Mouse (Mus musculus) layer of hippocampus, postnatal 10 days (tissue): ENCODE measurements around the gene Naa15. TPM values are rescaled to one million over a fixed set of nuclear protein-coding genes. Genes with fewer than 3 reads are reported as not detected.
"Not testable (repeated sequence)": the region's sequence is repeated elsewhere in the genome, so short reads cannot be mapped to it uniquely, and the experiment has no call there.

Experiments used
- DNase-seq, 2 experiments: peaks; one replicate each; pipeline ENCODE4 v3.0.0; 2021; ENCODE audit warnings: low spot score in 2 of 2
- long read RNA-seq: library from polyadenylated mRNA; stranded (forward); transcript quantifications from one replicate; pipeline ENCODE4 v2.0.0, GENCODE M21; 2023
- total RNA-seq, 2 experiments: library from RNA; stranded (reverse); gene quantifications; 2 replicates each; pipeline ENCODE4 v1.2.3; 2021

Naa15 gene
- 10 to 100 TPM; 47.1 to 49.9 TPM for total RNA-seq
- long read RNA-seq, full-length matches to known transcripts = 12 of 21 reads
- long read RNA-seq, partial matches to known transcripts = 1 of 21 reads
- long read RNA-seq, other reads (novel, unspliced or antisense) = 8 of 21 reads

DNA sequence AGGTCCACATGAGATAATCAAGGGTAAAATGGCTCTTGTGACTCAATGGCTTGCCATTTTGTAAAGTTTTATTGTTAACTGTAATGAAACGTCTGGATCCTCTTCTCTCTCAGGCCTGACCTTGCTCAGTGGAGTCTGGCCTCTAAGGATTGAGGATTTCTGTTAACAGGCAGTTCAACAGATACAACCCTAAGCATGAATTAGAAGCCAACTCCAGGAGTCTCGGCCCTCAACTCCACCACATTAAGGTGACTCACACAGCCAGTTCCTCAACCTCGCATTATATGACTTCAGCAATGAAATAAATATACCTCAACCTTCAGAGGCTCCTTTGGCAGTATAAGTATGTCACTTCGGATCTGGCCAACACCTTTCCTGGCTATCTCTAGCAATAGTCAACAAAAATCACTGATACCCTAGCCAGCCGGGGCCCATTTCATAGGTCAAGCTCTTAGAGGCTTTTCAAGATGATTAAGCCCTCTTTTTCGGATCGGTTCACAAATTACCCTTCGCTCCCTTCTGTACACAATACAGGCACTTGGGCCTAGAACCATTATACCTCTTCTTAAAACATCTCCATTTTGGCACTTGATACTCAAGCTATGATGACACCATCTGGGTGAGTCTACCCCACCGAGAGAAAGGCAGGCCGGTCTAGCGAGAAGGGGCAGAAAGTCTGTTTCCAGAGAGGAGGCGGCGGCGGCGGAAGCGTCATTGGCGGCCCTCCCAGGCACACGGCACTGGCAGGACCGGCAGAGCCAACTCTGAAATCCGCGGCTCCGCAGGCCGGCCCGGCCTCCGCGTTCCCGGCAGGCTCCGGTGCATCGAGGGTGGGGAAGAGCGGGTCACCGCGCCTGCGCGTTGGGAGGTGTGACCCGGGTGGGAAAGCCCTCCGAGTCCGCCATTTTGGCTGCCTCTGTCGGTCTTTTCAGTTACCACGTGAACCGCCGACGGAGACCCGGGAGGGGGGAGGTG, at the start of gene Naa15:
Gene Naa15, plus strand, starts transcription at position 51 of the 975 bp plus-strand sequence.
- DNase-seq = peak; percentile 96 to 97

DNA sequence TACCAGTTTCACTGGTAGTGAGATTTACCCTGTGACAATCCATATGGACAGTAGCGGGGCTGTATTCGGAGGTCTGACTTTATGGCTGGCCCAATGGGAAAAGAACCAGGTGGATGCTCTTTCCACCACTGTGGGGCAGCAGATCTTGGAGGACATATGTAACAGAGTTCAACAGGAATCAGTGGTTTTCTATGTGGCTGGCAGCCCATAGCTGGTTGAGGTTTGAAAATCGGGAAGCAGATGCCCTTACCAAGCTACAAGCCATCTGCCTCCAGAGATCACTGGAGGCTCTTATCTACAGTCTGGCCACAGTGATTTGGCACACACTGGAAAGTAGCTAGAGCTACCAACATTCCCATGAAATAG, 49.4 kb upstream of the Naa15 start:
- DNase-seq = no peak

DNA sequence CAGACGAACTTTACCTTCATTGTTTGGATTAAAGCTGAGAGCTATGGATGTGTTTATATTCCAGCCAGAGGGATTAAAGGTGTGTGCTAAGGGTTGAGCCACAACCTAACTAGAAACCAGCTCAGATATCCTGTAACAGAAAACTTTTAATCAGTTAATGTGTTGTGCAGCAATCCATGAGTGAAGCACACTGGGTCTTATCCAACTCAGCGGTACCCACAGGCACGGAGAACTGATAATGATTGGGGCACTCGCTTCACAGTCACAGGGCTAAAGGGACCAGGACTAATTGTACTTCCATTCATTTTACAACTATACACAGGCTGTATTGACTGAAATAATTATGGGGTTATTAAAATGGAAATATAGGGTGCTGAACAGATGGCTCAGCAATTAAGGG, 48.0 kb upstream of the Naa15 start:
- DNase-seq = no peak

DNA sequence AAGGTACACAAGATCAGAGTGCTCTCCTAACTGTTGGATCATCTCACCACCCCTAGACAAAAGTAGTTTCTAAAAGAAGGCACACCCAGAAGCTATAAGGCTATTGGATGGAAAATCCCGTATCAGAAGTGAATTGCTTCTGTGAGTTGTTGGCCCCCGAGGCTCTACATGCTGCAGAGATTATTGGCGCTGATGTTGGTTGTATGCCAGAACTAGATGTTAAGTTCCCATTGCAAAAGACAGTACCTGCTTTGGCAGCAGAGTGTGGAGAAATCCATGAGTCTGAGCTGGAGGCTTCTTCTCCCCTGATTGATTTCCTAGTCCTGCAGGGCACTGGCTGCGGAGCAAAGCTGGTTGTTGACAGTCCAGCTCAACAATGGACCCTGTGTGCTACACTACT, 46.9 kb upstream of the Naa15 start:
- DNase-seq = no peak

DNA sequence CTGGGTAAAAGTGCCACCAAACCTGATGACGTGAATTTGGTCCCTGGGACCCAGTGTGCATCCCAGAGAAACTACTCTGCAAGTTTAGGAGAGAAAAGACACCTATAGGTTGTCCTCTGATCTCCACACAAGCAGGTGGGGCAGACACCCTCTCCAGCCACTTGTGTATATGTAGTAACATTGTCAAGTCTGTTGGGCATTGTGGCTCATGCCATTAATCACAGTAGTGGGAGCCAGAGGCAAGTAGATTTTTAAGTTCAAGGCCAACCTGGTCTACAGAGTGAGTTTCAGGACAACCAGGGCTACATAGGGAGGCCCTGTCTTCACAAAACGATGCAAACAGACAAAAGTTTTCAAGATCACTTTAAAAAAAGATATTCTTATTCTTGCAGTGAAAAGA, 43.1 kb upstream of the Naa15 start:
- no peak for DNase-seq

DNA sequence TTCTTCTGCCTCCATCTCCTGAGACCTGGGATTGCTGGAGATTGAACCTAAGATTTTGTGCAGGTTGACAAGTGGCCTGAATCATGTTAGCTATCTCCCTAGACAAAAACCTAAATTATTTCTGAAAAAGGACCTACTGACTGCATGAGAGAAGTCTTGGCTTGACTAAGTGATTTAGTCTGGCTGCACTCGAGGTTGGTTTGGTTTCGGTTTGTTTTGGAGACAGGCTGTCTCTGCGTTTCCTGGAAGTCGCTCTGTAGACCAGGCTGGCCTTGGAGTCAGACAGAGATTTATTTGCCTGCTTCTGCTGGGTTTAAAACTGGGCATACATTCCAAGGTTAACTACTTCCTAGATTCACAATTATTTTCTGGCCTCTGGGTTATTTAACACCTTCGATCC, 42.1 kb upstream of the Naa15 start:
- no peak for DNase-seq

DNA sequence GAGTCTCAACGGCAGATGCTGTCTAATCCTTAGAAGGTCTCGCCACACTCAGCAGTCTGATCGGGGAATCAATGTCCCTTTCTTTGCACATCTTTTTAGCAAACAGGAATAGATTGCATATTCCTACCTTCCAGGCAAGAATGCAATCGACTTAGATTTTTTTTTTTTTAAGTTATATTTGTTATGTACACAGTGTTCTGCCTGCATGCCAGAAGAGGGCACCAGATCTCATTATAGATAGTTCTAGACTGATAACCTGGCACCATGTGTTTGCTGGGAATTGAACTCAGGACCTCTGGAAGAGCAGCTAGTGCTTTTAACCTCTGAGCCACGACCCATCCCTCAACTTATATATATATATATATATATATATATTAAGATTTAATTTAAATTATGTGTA, 41.4 kb upstream of the Naa15 start:
- no peak for DNase-seq

DNA sequence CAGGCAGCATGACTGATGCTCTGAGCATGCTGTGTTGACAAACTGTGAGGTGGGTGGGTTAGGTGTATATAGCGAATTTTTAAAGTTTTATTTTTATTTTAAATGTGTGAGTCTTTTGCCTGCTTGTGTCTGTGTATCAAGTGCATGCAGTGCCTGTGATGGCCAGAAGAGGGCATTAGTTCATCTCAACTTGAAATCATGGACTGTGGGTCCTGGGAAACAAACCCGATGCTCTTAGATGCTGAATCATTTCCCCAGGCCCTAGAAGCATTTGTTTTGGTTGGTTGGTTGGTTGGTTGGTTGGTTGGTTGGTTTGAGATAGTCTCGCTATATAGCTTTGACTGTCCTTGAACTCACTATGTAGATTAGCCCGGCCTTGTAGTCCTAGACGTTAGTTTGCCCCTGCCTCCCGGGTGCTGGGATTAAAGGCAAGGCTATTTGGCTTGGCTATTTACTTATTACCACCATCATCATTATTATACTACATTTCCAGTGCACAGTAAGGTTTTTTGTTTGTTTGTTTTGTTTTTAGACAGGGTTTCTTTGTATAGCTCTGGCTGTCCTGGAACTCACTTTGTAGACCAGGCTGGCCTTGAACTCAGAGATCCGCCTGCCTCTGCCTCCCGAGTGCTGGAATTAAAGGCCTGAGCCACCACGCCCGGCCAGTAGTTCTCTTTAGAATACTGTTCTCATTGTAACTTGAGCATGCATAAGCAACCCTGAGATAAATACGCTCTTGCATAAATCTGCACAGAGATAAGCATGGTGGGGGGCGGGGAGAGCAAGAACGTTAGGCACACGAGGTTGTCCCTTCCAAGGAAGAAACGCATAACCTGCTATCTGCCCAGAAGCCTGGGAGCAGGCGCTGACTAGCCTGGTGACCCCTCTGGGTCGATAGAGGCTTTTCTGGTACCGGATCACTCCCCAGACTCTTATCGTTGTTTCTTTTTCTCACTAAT, 39.4 kb upstream of the Naa15 start:
- DNase-seq = peak; percentile 51 to 59

DNA sequence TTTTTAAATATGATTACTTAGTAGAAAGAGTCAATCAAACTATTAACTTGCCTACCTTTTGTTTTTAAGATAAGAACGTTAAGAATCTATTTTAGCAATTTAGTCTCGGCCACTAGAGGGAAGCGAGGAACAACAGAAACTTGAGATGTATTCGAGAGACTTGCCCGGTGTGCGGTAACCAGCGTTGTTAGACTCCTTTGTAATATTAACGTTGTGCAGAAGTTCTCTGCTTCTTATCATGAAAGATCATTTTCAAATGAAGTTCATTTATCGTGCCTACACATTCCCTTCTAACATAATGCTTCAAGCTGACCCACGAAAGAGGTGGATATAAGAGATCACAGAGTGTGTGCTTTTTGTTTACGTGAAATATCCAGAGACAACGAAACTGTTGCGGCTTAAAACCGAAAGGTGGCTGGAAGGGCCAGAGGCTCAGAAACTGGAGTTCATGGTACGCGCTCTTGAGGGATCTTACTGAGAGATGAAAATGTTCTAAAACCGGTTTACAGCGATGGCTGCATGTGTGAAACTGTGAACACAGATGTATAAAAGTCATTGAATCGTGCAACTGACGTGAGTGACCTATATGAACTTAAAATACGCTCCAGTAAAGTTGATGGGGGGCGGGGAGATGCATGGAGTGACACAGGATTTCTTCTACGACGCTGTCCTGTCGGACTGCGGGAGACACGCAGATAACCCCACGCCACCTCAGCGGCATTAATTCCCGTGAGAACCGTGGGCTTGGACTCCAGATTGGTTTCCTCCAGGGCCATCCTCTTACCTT, 36.9 kb upstream of the Naa15 start:
- DNase-seq = no peak

DNA sequence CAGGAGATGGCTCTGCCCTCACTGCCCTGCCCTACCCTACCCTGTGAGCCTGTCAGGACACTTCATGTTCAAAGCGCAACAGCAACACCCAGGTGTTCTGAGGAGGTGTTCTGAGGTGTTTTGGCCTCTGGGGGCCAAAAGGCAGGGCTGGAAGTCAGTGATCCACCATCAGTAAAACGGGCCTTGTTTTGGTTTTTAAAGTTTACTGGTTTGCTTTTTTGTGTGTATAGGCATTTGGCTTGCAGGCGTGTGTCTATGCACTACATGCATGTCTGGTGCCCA, 36.3 kb upstream of the Naa15 start:
- DNase-seq = no peak

DNA sequence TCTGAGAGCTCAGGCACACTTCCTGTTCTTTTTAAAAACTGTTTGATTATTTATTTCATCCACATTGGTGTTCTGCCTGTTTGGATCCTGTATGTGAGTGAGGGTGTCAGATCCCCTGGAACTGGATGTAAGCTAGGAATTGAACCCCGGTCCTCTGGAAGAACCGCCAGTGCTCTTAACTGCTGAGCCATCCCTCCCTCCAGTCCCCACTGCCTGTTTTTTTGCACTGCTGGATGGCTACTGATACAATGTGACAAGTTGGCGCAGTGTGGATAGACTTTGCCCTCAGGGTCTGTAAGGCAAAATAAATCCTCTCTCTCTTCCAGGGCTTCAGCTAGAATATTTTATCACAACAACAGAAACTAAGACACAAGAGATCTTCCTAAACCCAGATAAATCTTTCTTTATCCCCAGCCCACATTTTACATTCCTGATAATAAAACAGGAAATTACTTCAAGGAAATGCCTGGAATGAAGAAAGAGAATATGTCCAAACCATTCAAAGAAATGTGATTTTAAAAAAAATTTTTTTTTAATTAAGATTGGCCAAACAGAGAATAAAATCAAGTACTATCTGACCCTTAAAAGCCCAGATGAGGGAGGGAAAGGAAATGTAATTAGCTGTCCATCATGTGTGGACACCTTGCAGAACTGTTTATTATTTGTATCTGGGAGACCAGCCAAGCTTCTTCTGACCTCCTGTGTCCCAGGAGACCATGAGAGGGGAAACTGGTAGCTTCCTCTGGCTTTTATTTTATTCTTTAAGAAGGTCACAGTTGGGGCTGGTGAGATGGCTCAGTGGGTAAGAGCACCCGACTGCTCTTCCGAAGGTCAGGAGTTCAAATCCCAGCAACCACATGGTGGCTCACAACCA, 34.9 kb upstream of the Naa15 start:
- no peak for DNase-seq

DNA sequence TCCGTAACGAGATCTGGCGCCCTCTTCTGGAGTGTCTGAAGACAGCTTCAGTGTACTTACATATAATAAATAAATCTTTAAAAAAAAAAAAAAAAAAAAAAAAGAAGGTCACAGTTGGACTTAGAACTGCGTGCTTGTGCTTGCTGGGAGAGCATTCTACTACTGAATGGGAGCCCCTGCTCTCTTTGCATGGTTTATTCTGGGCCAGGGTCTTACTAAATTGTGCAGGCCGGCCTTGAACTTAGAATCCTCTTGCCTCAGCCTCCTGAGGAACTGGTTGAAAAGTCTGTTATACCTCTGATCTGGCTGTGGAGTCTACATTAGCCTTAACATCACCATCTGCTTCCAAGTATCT, 34.3 kb upstream of the Naa15 start:
- no peak for DNase-seq

DNA sequence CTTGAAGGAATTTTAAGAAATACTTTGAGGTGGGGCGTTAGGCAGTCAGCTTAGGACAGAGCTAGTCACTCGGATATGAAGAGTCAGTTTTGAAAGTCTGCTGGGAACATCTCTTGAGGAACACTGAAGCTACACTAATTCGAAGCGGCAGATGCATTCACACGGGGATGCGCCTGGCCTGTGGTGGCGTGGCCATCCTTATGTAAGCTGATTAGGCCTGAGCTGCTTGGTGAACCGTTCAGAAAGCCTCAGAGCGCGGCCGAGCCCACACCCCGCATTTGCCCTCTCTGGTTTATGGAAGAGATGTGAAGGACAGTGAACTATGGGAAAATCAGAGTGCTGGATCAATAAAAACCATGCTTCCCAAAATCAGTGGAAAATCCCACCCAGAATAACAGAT, 31.5 kb upstream of the Naa15 start:
- no peak for DNase-seq

DNA sequence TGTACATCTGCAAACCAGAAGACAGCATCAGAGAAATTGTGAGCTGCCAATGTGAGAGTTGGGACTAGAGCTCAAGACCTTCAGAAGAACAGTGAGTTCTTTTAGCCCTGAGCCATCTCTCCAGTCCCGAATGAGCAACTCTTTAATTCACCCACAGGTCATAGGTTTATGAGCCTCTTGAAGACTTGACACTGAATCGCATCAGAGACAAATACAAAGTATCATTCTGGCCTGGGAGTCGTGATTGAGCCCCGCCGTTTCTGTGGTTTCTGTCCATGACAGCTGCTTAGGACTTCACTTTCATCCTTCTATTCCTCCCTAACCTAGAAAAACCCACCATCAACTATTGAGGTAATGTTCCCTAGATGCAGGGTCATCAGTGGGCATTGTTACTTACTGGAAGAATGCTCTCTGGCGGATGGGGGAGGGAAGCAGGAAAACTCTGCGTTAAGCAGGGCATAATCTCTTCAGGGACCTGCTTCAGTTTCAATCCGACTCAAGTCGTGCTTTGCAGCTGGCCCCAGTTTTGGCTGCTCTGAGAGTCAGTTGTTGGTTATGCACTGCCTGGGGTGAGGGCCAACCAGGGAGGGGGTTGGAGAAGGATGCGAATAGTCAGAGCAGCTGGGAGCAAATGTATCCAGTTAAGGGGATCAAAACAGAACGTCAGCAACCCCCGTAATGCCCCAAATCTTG, 28.4 kb upstream of the Naa15 start:
- no peak for DNase-seq

DNA sequence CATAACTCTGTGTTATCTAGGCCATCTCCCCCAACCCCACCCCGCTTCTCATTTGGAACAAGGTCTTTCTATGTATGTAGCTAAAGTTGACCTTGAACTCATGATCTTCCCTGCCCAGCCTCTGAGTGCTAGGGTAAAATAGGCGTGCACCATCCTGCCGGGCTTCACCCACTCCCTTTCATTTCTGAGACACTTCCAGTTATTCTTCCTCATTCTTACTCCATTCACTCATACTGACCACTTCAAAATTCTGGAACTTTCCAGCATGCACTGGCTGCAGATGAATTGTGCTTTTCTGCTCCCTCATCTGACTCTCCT, 27.9 kb upstream of the Naa15 start:
- no peak for DNase-seq

DNA sequence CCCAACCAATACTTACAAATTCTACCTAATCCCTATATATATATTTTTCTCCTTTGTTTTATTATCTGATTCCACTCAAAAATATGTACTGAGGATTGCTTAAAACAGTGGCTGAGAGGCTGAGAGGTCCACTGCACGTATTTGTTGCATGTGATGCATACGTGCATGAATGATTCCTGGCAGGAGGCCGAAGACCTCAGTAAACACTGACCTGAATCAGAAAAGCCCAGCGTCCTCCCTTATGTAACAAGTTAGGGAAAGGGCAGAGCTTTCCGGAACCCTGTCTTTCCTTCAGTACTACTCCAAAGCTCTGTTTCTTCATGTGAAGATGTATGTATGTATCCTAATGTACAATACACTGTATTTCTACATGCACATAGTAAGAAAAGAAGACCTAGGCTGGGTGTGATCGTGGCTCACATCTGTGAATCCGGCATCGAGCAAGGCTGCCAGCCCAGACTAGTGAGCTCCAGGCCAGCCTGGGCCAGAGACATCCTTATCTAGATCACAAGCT, 27.0 kb upstream of the Naa15 start:
- DNase-seq = no peak

DNA sequence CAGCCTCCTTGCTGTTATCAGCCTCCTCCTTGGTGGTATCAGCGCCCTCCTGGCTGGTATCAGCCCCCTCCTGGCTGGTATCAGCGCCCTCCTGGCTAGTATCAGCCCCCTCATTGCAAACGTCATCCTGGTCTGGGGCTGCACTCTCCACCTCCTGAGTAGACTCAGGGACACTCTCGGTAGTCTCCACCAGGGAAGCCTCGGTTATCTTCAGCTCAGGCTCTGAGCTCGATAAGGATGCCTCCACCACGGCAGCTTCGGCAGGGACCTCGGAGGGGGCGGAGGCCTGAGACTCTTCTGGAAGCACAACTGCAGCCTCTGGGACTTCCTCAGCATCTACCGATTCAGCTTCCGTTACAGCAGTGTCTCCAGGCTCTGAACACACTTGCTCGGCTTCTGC, 26.0 kb upstream of the Naa15 start:
- no peak for DNase-seq

DNA sequence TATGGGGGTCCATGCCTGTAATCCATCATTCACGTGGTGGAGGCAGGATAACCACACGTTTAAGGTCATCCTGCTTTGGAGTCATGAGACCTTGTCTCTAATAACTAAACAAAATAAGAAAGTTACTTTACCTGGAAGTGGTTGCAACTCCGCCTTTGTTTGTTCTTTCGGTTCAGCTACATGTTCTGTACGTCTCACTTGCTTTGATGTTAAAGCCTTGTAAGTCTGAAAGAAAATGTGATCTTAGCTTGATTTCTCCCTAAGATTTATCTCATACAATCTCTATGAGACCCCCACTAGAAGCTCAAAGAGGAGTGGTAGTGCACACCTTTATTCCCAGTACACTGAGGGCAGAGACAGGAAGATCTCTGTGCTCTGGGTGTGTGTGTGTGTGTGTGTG, 23.9 kb upstream of the Naa15 start:
- no peak for DNase-seq

DNA sequence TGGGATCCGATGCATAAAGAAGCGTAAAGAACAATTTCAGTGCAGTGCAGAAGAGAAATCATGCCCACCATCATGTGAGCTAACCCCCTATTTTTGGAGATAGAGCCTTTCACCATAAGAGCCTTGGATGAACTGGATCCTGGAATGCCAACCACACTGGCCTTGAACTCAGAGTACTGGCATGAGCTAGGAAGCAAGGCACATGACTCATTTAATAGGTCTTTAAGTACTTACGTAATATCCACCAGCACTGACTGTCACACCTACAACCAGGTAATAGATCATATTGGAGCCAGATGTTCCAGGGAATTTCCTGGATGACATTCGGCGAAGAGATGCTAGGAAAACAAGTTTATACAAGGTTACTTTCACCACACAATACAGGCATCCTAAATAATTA, 23.4 kb upstream of the Naa15 start:
- DNase-seq = no peak

DNA sequence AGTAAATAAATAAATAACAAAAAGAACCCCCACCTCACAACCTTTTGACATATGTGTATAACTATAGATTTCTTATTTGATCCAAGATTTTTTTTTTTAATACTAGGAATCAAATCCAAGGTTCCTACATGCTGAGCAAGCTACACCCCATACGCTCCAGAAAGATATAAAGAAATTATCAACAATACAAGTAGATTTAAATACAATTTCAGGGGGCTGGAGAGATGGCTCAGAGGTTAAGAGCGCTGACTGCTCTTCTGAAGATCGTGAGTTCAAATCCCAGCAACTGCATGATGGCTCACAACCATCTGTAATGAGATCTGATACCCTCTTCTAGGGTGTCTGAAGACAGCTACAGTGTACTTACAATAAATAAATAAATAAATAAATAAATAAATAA, 21.9 kb upstream of the Naa15 start:
- DNase-seq = not testable (repeated sequence)
